In the genomic region with DNA sequence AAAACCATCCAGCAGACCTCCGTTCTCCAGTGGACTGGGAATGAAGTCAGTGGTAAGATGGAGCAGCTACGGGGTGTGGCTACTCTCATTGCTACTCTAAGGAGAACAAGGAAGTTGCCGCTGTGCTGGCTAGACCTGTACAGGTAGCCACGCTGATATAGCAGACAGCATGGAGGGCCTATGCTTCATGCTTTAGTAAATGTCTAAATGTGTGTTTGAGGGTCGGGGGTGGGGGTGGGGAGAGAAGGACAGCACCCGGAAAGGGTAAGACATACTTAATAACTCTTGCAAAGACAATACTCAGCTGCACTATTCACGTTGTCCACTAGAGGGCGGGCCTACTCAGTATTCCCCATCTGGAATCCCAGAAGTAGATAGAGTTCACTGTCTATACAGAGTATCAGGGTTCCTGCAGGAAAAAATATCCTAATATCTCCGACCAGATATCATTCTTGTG, we compare ENCODE assay signal across 8 mouse cellular contexts. TPM values are rescaled to one million over a fixed set of nuclear protein-coding genes. Genes with fewer than 3 reads are reported as not detected.
DNase-seq lines count a peak whose midpoint lies in the region; ATAC-seq and TF ChIP-seq lines count a peak whose summit lies in the region.

No protein-coding gene starts in this region.

- H3K27ac ChIP-seq in liver, embryonic 12.5 days, result no peak overlapping the region
- H3K27ac ChIP-seq in midbrain, embryonic 10.5 days (replicated peaks), result no peak overlapping the region
- no peak overlapping the region for H3K27ac ChIP-seq in small intestine, adult 2 months (ENCODE audit: insufficient read depth, low read depth, low read length)

- no peaks in the 10 kb centered on the region for H3K4me1 ChIP-seq in liver, embryonic 12.5 days
- H3K4me1 ChIP-seq in midbrain, embryonic 10.5 days, result no peaks in the 10 kb centered on the region
- H3K4me1 ChIP-seq in small intestine, adult 2 months (ENCODE audit: control insufficient read depth, insufficient read depth, insufficient read length, low read length), result no peaks in the 10 kb centered on the region

- no peaks in the 10 kb centered on the region for H3K27me3 ChIP-seq in liver, embryonic 12.5 days (replicated peaks)
- H3K27me3 ChIP-seq in midbrain, embryonic 10.5 days (ENCODE audit: low read depth, poor library complexity, severe bottlenecking), result no peaks in the 10 kb centered on the region
- H3K27me3 ChIP-seq in small intestine, adult 2 months (ENCODE audit: control insufficient read depth, insufficient read depth, low read length), result no peaks in the 10 kb centered on the region

- peak; percentile 70; the same call in 1 of the 2 replicates for TF ChIP-seq CTCF in small intestine, adult 2 months (IDR thresholded peaks at IDR 0.05; ENCODE audit: extremely low read depth, insufficient read length, insufficient replicate concordance, low read depth, low read length)

- 18% methylated on average over 9 of the region's 9 CpGs for WGBS in liver, embryonic 12.5 days (ENCODE audit: insufficient replicate concordance)
- 37% methylated on average over 9 of the region's 9 CpGs for WGBS in midbrain, embryonic 10.5 days
- 12% methylated on average over 9 of the region's 9 CpGs for WGBS in small intestine, adult 2 months

- intact Hi-C loops in left cerebral cortex, postnatal 10 days (cut with DNase I), result loop anchor here (5.0 kb wide), 3 partner anchors 219 to 601 kb away; a partner anchor contains a TSS

- DNase-seq in liver, result peak; percentile 74
- DNase-seq in gastrocnemius, postnatal 10 days, result peak; percentile 81
- DNase-seq in induced T-regulatory cell, adult 2 months (ENCODE audit: low read depth), result peak; percentile 88
- peak; percentile 70 to 71 for DNase-seq in left cerebral cortex, postnatal 10 days (ENCODE audit: extremely low spot score in 1 of 2, low spot score in 2 of 2)
- peak; percentile 76 for DNase-seq in midbrain, embryonic 10.5 days (ENCODE audit: low spot score)

- no peak overlapping the region for H3K4me3 ChIP-seq in liver, embryonic 12.5 days
- H3K4me3 ChIP-seq in midbrain, embryonic 10.5 days, result no peak overlapping the region
- no peak overlapping the region for H3K4me3 ChIP-seq in small intestine, adult 2 months (ENCODE audit: low read depth, low read length)

- TF ChIP-seq POLR2A in small intestine, adult 2 months (IDR thresholded peaks at IDR 0.05; ENCODE audit: low read depth, low read length), result no peak

- H3K4me2 ChIP-seq in liver, embryonic 12.5 days, result no peak overlapping the region

- H3K9ac ChIP-seq in liver, embryonic 12.5 days, result no peak overlapping the region

- H3K36me3 ChIP-seq in liver, embryonic 12.5 days, result no peaks in the 10 kb centered on the region
- H3K36me3 ChIP-seq in midbrain, embryonic 10.5 days, result no peaks in the 10 kb centered on the region
- H3K36me3 ChIP-seq in small intestine, adult 2 months (ENCODE audit: control insufficient read depth, insufficient read depth, low read length), result no peaks in the 10 kb centered on the region

- ATAC-seq in liver, embryonic 12.5 days, result no peak
- peak; percentile 40 for ATAC-seq in common myeloid progenitor, adult 5-6 weeks (replicated peaks; ENCODE audit: low read depth, poor library complexity, severe bottlenecking)

- no peaks in the 10 kb centered on the region for H3K9me3 ChIP-seq in liver, embryonic 12.5 days (replicated peaks)
- H3K9me3 ChIP-seq in midbrain, embryonic 10.5 days (replicated peaks), result no peaks in the 10 kb centered on the region

RNA-seq across cellular contexts. Expression of a gene that starts 26.4 kb away (rescaled TPM):
- 0.49 and 0.75 TPM in 2 replicates for polyA plus RNA-seq in liver, embryonic 12.5 days (2016; fragmentation: Nextera tagmentation; extraction: Ambion mirVana)
- total RNA-seq in common myeloid progenitor, adult 5-6 weeks (2017), result 0.18 TPM in 1 of 2 replicates, not detected in the other
- total RNA-seq in gastrocnemius, postnatal 10 days (2021), result 1 to 10 TPM; 6.0 to 9.2 TPM
- 1 to 10 TPM; 1.3 to 1.4 TPM for total RNA-seq in left cerebral cortex, postnatal 10 days (2021)
- 1.3 and 1.5 TPM in 2 replicates for polyA plus RNA-seq in midbrain, embryonic 10.5 days (2016; fragmentation: Nextera tagmentation; extraction: Ambion mirVana)
- 0.09 and 0.10 TPM in 2 replicates for polyA plus RNA-seq in small intestine, adult 2 months (2012; rRNA removed)

RNA-seq across cellular contexts. Expression of a gene that starts 40.8 kb away (rescaled TPM):
- polyA plus RNA-seq in liver, embryonic 12.5 days (2016; fragmentation: Nextera tagmentation; extraction: Ambion mirVana), result not detected in 2 replicates
- total RNA-seq in common myeloid progenitor, adult 5-6 weeks (2017), result not detected in 2 replicates
- total RNA-seq in gastrocnemius, postnatal 10 days (2021), result not detected
- under 1 TPM in 1 of 2 experiments, not detected in 1; 0.26 TPM for total RNA-seq in left cerebral cortex, postnatal 10 days (2021)
- polyA plus RNA-seq in midbrain, embryonic 10.5 days (2016; fragmentation: Nextera tagmentation; extraction: Ambion mirVana), result not detected in 2 replicates
- polyA plus RNA-seq in small intestine, adult 2 months (2012; rRNA removed), result 0.30 and 0.47 TPM in 2 replicates

RNA-seq across cellular contexts. Expression of a gene that starts 57.1 kb away (rescaled TPM):
- 1.6 and 1.8 TPM in 2 replicates for polyA plus RNA-seq in liver, embryonic 12.5 days (2016; fragmentation: Nextera tagmentation; extraction: Ambion mirVana)
- total RNA-seq in common myeloid progenitor, adult 5-6 weeks (2017), result 0.14 TPM in 1 of 2 replicates, not detected in the other
- 1 to 10 TPM; 3.6 to 3.9 TPM for total RNA-seq in gastrocnemius, postnatal 10 days (2021)
- total RNA-seq in left cerebral cortex, postnatal 10 days (2021), result under 1 TPM; 0.84 to 0.87 TPM
- 1.8 and 2.6 TPM in 2 replicates for polyA plus RNA-seq in midbrain, embryonic 10.5 days (2016; fragmentation: Nextera tagmentation; extraction: Ambion mirVana)
- polyA plus RNA-seq in small intestine, adult 2 months (2012; rRNA removed), result 2.5 and 3.3 TPM in 2 replicates
